Mouse (Mus musculus) liver, adult 2 months (tissue): ENCODE measurements around the gene Plpp2. TPM values are rescaled to one million over a fixed set of nuclear protein-coding genes. Genes with fewer than 3 reads are reported as not detected.

ENCODE experiments used
- DNase-seq: peaks from one replicate; pipeline ENCODE4 v3.0.0-alpha.2; 2011; ENCODE audit warnings: low read depth, low spot score; ENCODE audit errors: extremely low read depth
- H3K27ac ChIP-seq: fragments of 200-500 bp; replicated peaks from 2 replicates; pipeline ENCODE4 v1.5.1; 2012; ENCODE audit warnings: low read depth, mild to moderate bottlenecking, control low read depth, inconsistent platforms, low read length; ENCODE audit not compliant: insufficient read depth
- H3K27me3 ChIP-seq: fragments of 200-500 bp; 2 replicates; pipeline ENCODE4 v1.6.1; 2012; ENCODE audit warnings: mild to moderate bottlenecking, moderate library complexity, low read length, inconsistent platforms; ENCODE audit not compliant: control insufficient read depth, insufficient read depth
- H3K36me3 ChIP-seq: fragments of 200-500 bp; 2 replicates; pipeline ENCODE4 v1.6.1; 2012; ENCODE audit warnings: low read length, inconsistent platforms; ENCODE audit not compliant: control insufficient read depth, insufficient read depth
- H3K4me1 ChIP-seq: fragments of 200-500 bp; 2 replicates; pipeline ENCODE4 v1.6.1; 2011; ENCODE audit warnings: low read length; ENCODE audit not compliant: control insufficient read depth, insufficient read depth
- H3K4me3 ChIP-seq: fragments of 200-500 bp; 2 replicates; pipeline ENCODE4 v1.5.1; 2011; ENCODE audit warnings: low read depth, mild to moderate bottlenecking, control low read depth, low read length, moderate library complexity; ENCODE audit not compliant: insufficient read depth
- H3K79me2 ChIP-seq: fragments of 200-500 bp; 2 replicates; pipeline ENCODE4 v1.6.1; 2012; ENCODE audit warnings: inconsistent platforms, mild to moderate bottlenecking, low read length, moderate library complexity; ENCODE audit not compliant: control insufficient read depth, insufficient read depth
- H3K9ac ChIP-seq: fragments of 200-500 bp; 2 replicates; pipeline ENCODE4 v1.6.1; 2012; ENCODE audit warnings: low read depth, mild to moderate bottlenecking, control low read depth, inconsistent platforms, low read length
- CTCF ChIP-seq: fragments of 200-500 bp; IDR thresholded peaks from 2 replicates; pipeline ENCODE4 v1.5.1; 2011; ENCODE audit warnings: low read depth, low read length, control low read depth
- POLR2A ChIP-seq: fragments of 200-500 bp; IDR thresholded peaks from 2 replicates; pipeline ENCODE4 v1.6.1; 2011; ENCODE audit warnings: low read length, control low read depth; ENCODE audit not compliant: insufficient read depth; ENCODE audit errors: extremely low read depth
- WGBS: fragments of 180-500 bp; shearing (Covaris S2); methylation state at CpG from one replicate; pipeline ENCODE4 v1.1.7; 2018; 5-methylcytosine and 5-hydroxymethylcytosine counted together
- polyA plus RNA-seq: library from polyadenylated mRNA; depleted of rRNA; stranded (reverse); fragments of >200 nt; gene quantifications from 2 replicates; pipeline ENCODE4 v1.2.3, GENCODE M21; 2012
- total RNA-seq: library from RNA; depleted of rRNA; stranded (reverse); fragments of >200 nt; gene quantifications from 2 replicates; pipeline ENCODE4 v1.2.3, GENCODE M21; 2014

The Plpp2 gene
- total and polyA plus RNA-seq, 2 experiments = 16.2 to 33.7 TPM

DNA sequence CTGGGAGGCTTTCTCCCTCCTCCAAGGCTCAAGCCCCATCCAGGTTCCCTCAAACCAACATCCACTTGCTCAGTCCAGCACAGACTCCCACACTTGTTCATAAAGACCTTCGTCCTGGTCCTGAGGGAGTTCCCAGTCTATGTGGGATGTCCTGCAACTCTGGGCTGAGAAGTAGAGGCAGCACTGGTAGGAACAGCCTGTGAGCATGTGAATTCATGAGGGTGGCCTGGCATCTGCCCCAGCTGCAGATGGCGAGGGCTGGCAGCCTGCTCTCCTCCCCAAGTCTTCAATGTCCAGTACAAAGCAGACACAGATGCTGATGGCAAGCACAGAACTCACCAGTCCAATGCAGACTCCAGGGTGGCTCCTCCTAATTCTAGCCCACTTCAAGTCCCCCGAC lies 4.7 kb upstream of the Plpp2 start:
- DNase-seq = no peak
- WGBS = 95% methylated on average over 3 of the region's 3 CpGs

DNA sequence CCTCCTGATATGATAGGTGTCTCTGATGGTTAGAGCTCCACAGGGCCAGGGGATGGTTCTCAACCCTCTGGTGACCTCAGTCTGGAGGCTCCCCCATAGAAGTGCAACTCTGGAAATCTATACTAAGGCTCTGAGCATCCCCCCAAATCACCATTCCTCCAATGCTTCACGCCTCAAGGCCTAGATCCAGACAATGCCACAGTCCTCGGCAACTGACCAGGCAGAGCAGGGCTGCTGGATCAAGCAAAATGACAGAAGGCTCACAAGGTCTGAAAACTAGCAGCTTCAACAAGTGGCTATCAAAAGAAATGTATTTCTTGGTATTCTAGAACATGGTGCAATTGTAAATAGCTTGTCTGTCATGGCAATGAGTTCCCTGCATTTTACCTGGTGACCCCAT lies 4.2 kb upstream of the Plpp2 start:
- no peak for TF ChIP-seq POLR2A
- no peak for TF ChIP-seq CTCF
- Histone ChIP-seq H3K27ac (no peak overlapping the region), H3K27me3 (no peaks in the 10 kb centered on the region), H3K4me1 (no peaks in the 10 kb centered on the region), H3K36me3 (no peaks in the 10 kb centered on the region), H3K79me2 (no peaks in the 10 kb centered on the region), H3K9ac (no peak overlapping the region), H3K4me3 (no peak overlapping the region)
- 96% methylated on average over 2 of the region's 2 CpGs for WGBS
- no peak for DNase-seq

More for the DNA sequence above, 4.7 kb upstream of the Plpp2 start:
- H3K27ac ChIP-seq = no peak overlapping the region
- H3K4me3 ChIP-seq = no peak overlapping the region
- no peaks in the 10 kb centered on the region for H3K36me3 ChIP-seq
- no peaks in the 10 kb centered on the region for H3K27me3 ChIP-seq
- no peaks in the 10 kb centered on the region for H3K4me1 ChIP-seq
- no peak for TF ChIP-seq POLR2A
- no peak for TF ChIP-seq CTCF
- no peaks in the 10 kb centered on the region for H3K79me2 ChIP-seq
- no peak overlapping the region for H3K9ac ChIP-seq

DNA sequence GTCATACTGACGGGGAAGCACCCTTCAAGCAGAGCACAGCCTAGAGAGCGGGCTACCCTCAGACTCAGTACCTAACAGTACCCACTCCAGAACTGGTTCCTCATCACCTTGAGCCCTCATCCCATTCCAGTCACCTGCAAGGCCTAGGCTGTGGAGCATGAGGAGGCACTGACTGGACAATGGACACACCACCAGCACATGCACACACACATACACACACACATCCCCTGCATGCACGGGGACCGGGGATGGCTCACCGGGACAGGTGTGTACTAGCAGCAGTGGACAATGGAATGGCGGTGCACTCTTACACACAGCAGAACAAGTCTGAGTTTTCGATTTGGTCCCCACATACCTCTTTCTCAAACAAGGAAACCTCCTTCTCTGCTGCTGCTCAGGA lies 3.7 kb upstream of the Plpp2 start:
- H3K4me1 ChIP-seq = no peaks in the 10 kb centered on the region
- H3K27ac ChIP-seq = no peak overlapping the region
- no peaks in the 10 kb centered on the region for H3K36me3 ChIP-seq
- no peaks in the 10 kb centered on the region for H3K79me2 ChIP-seq
- H3K27me3 ChIP-seq = no peaks in the 10 kb centered on the region
- H3K9ac ChIP-seq = no peak overlapping the region
- 90% methylated on average over 7 of the region's 7 CpGs for WGBS
- DNase-seq = no peak
- H3K4me3 ChIP-seq = no peak overlapping the region
- TF ChIP-seq POLR2A (no peak), CTCF (no peak)

DNA sequence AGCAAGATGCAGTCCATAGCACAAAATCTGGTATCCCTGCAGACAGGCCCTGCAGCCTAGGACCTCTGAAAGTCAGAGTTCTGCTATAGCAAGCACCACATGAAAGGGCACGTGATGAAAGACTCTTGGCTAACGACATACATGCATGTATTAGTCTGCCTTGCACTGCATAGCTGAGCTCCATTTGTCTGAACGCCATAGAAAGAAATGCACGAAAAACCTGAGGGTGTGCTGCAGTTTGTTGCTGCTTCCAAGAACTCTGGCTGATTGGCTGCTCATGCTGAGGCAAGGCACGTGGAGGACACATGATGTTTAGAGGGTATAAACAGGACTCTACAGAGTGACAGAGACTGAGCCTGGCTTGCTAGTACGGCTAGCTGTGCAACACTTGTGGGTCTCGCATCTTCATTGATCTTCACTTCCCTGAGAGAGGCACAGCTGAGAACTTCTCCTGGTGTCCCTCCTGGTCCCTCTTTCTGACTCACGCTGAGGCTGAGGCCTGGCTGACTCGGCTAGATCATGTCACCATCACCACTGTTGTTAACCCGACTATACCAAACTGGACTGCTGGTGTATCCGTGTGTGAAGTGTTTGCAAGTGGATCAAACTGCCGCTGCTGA lies 3.0 kb upstream of the Plpp2 start:
- Histone ChIP-seq H3K4me3 (no peak overlapping the region), H3K27ac (no peak overlapping the region), H3K9ac (no peak overlapping the region), H3K79me2 (no peaks in the 10 kb centered on the region), H3K36me3 (no peaks in the 10 kb centered on the region), H3K4me1 (no peaks in the 10 kb centered on the region), H3K27me3 (no peaks in the 10 kb centered on the region)
- 82% methylated on average over 12 of the region's 12 CpGs for WGBS
- DNase-seq = no peak
- TF ChIP-seq POLR2A (no peak), CTCF (no peak)

DNA sequence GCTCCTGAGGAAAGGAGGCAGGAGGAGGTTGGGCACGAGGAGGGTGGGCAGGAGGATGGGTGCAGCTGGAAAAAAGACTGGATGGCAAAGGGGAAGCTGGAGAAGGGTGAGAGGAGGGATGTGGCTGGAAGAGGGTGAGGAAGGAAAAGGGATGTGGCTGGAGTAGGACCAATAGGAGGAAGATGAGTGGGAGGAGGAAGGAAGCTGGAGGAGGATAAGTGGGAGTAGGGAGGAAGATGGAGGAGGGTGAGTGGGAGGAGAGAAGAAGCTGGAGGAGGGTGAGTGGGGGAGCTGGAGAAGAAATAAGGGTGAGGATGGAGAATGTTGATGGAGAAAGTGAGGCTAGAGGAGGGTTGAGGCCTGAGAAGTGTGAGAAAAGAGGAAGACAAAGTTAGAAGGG lies 1.8 kb upstream of the Plpp2 start:
- H3K79me2 ChIP-seq = no peaks in the 10 kb centered on the region
- no peak overlapping the region for H3K9ac ChIP-seq
- no peak overlapping the region for H3K4me3 ChIP-seq
- DNase-seq = no peak
- H3K27ac ChIP-seq = no peak overlapping the region
- 76% methylated on average over 1 of the region's 1 CpGs for WGBS
- no peak for TF ChIP-seq CTCF
- no peak for TF ChIP-seq POLR2A
- no peaks in the 10 kb centered on the region for H3K36me3 ChIP-seq
- H3K4me1 ChIP-seq = no peaks in the 10 kb centered on the region
- H3K27me3 ChIP-seq = no peaks in the 10 kb centered on the region

DNA sequence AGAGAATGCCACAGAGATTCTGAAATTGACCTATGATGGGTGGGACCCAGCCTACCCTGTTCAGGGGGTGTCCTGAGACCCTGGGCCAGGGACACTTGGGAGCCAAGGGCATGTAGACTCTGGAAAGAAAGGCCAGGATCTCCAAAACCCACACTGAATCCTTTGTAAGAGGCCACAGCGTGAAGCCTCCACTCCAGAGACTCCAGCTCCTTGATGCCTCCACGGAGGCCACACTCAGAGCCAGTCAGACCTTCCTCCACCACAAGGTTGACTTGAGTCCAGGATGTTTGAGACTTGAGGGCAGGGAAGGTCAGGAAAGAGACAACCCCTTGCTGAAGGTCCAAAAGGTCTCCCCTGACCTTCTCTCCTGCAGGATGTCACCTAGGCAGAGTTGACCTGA lies 830 bp upstream of the Plpp2 start:
- Histone ChIP-seq H3K4me3 (no peak overlapping the region), H3K79me2 (no peaks in the 10 kb centered on the region), H3K27ac (no peak overlapping the region), H3K27me3 (no peaks in the 10 kb centered on the region), H3K4me1 (no peaks in the 10 kb centered on the region), H3K36me3 (no peaks in the 10 kb centered on the region), H3K9ac (no peak overlapping the region)
- no peak for DNase-seq
- 88% methylated on average over 2 of the region's 2 CpGs for WGBS
- TF ChIP-seq CTCF = no peak
- no peak for TF ChIP-seq POLR2A
